Mouse (Mus musculus): ENCODE measurements around the gene Hdac8. TPM values are rescaled to one million over a fixed set of nuclear protein-coding genes. Genes with fewer than 3 reads are reported as not detected.

The Hdac8 gene
- polyA plus RNA-seq, 1 experiment: 1.5 TPM

- Histone ChIP-seq H3K4me1 (ENCODE audit: control insufficient read depth, insufficient read depth, insufficient read length, low read length) (peaks cover 1% of the 10 kb centered on the region; the same call in 1 of the 2 replicates), H3K27ac (ENCODE audit: insufficient read depth, low read depth, low read length) (no peak overlapping the region), H3K27me3 (ENCODE audit: control insufficient read depth, insufficient read depth, low read length) (no peaks in the 10 kb centered on the region), H3K4me3 (ENCODE audit: low read depth, low read length) (no peak overlapping the region), H3K36me3 (ENCODE audit: control insufficient read depth, insufficient read depth, low read length) (no peaks in the 10 kb centered on the region)
- TF ChIP-seq POLR2A (IDR thresholded peaks at IDR 0.05; ENCODE audit: low read depth, low read length) (no peak), CTCF (IDR thresholded peaks at IDR 0.05; ENCODE audit: extremely low read depth, insufficient read length, insufficient replicate concordance, low read depth, low read length) (no peak)
- WGBS: 87% methylated on average over 3 of the region's 3 CpGs
Measured at GRCm38 (mm10) chrX:102478481-102478880, 26.7 kb downstream of the Hdac8 start.

- TF ChIP-seq CTCF (IDR thresholded peaks at IDR 0.05; ENCODE audit: extremely low read depth, insufficient read length, insufficient replicate concordance, low read depth, low read length) (no peak), POLR2A (IDR thresholded peaks at IDR 0.05; ENCODE audit: low read depth, low read length) (no peak)
- H3K36me3 ChIP-seq (ENCODE audit: control insufficient read depth, insufficient read depth, low read length): no peaks in the 10 kb centered on the region
- WGBS: 39% methylated on average over 3 of the region's 3 CpGs
- no peaks in the 10 kb centered on the region for H3K4me1 ChIP-seq (ENCODE audit: control insufficient read depth, insufficient read depth, insufficient read length, low read length)
- H3K27ac ChIP-seq (ENCODE audit: insufficient read depth, low read depth, low read length): no peak overlapping the region
- no peaks in the 10 kb centered on the region for H3K27me3 ChIP-seq (ENCODE audit: control insufficient read depth, insufficient read depth, low read length)
- H3K4me3 ChIP-seq (ENCODE audit: low read depth, low read length): no peak overlapping the region
Measured at GRCm38 (mm10) chrX:102476784-102477183, 28.4 kb downstream of the Hdac8 start.

- no peaks in the 10 kb centered on the region for H3K36me3 ChIP-seq (ENCODE audit: control insufficient read depth, insufficient read depth, low read length)
- no peaks in the 10 kb centered on the region for H3K4me1 ChIP-seq (ENCODE audit: control insufficient read depth, insufficient read depth, insufficient read length, low read length)
- whole genome bisulfite sequencing: 89% methylated on average over 5 of the region's 5 CpGs
- TF ChIP-seq POLR2A (IDR thresholded peaks at IDR 0.05; ENCODE audit: low read depth, low read length) (no peak), CTCF (IDR thresholded peaks at IDR 0.05; ENCODE audit: extremely low read depth, insufficient read length, insufficient replicate concordance, low read depth, low read length) (no peak)
- no peaks in the 10 kb centered on the region for H3K27me3 ChIP-seq (ENCODE audit: control insufficient read depth, insufficient read depth, low read length)
- no peak overlapping the region for H3K27ac ChIP-seq (ENCODE audit: insufficient read depth, low read depth, low read length)
- H3K4me3 ChIP-seq (ENCODE audit: low read depth, low read length): no peak overlapping the region
Measured at GRCm38 (mm10) chrX:102475555-102475954, 29.6 kb downstream of the Hdac8 start.

GRCm38 (mm10) chrX:102418343-102419127 lies 86.6 kb downstream of the Hdac8 start:
- Histone ChIP-seq H3K36me3 (ENCODE audit: control insufficient read depth, insufficient read depth, low read length) (no peaks in the 10 kb centered on the region), H3K27me3 (ENCODE audit: control insufficient read depth, insufficient read depth, low read length) (no peaks in the 10 kb centered on the region), H3K4me3 (ENCODE audit: low read depth, low read length) (no peak overlapping the region), H3K27ac (ENCODE audit: insufficient read depth, low read depth, low read length) (no peak overlapping the region), H3K4me1 (ENCODE audit: control insufficient read depth, insufficient read depth, insufficient read length, low read length) (no peaks in the 10 kb centered on the region)
- WGBS: 83% methylated on average over 8 of the region's 8 CpGs
- no peak for TF ChIP-seq POLR2A (IDR thresholded peaks at IDR 0.05; ENCODE audit: low read depth, low read length)
- no peak for TF ChIP-seq CTCF (IDR thresholded peaks at IDR 0.05; ENCODE audit: extremely low read depth, insufficient read length, insufficient replicate concordance, low read depth, low read length)

- no peaks in the 10 kb centered on the region for H3K27me3 ChIP-seq (ENCODE audit: control insufficient read depth, insufficient read depth, low read length)
- no peaks in the 10 kb centered on the region for H3K4me1 ChIP-seq (ENCODE audit: control insufficient read depth, insufficient read depth, insufficient read length, low read length)
- no peak overlapping the region for H3K27ac ChIP-seq (ENCODE audit: insufficient read depth, low read depth, low read length)
- no peaks in the 10 kb centered on the region for H3K36me3 ChIP-seq (ENCODE audit: control insufficient read depth, insufficient read depth, low read length)
- 75% methylated on average over 4 of the region's 4 CpGs for WGBS
- H3K4me3 ChIP-seq (ENCODE audit: low read depth, low read length): no peak overlapping the region
- TF ChIP-seq CTCF (IDR thresholded peaks at IDR 0.05; ENCODE audit: extremely low read depth, insufficient read length, insufficient replicate concordance, low read depth, low read length): no peak
- TF ChIP-seq POLR2A (IDR thresholded peaks at IDR 0.05; ENCODE audit: low read depth, low read length): no peak
Measured at GRCm38 (mm10) chrX:102416972-102417371, 88.2 kb downstream of the Hdac8 start.

- TF ChIP-seq CTCF (IDR thresholded peaks at IDR 0.05; ENCODE audit: extremely low read depth, insufficient read length, insufficient replicate concordance, low read depth, low read length) (no peak), POLR2A (IDR thresholded peaks at IDR 0.05; ENCODE audit: low read depth, low read length) (no peak)
- 83% methylated on average over 4 of the region's 4 CpGs for WGBS
- Histone ChIP-seq H3K4me1 (ENCODE audit: control insufficient read depth, insufficient read depth, insufficient read length, low read length) (no peaks in the 10 kb centered on the region), H3K27me3 (ENCODE audit: control insufficient read depth, insufficient read depth, low read length) (no peaks in the 10 kb centered on the region), H3K27ac (ENCODE audit: insufficient read depth, low read depth, low read length) (no peak overlapping the region), H3K4me3 (ENCODE audit: low read depth, low read length) (no peak overlapping the region), H3K36me3 (ENCODE audit: control insufficient read depth, insufficient read depth, low read length) (no peaks in the 10 kb centered on the region)
Measured at GRCm38 (mm10) chrX:102416386-102416785, 88.8 kb downstream of the Hdac8 start.

GRCm38 (mm10) chrX:102384765-102385164 lies 120.4 kb downstream of the Hdac8 start:
- Histone ChIP-seq H3K27ac (ENCODE audit: insufficient read depth, low read depth, low read length) (no peak overlapping the region), H3K4me3 (ENCODE audit: low read depth, low read length) (no peak overlapping the region), H3K4me1 (ENCODE audit: control insufficient read depth, insufficient read depth, insufficient read length, low read length) (no peaks in the 10 kb centered on the region), H3K27me3 (ENCODE audit: control insufficient read depth, insufficient read depth, low read length) (no peaks in the 10 kb centered on the region), H3K36me3 (ENCODE audit: control insufficient read depth, insufficient read depth, low read length) (no peaks in the 10 kb centered on the region)
- TF ChIP-seq POLR2A (IDR thresholded peaks at IDR 0.05; ENCODE audit: low read depth, low read length): no peak
- TF ChIP-seq CTCF (IDR thresholded peaks at IDR 0.05; ENCODE audit: extremely low read depth, insufficient read length, insufficient replicate concordance, low read depth, low read length): no peak
- WGBS: 76% methylated on average over 3 of the region's 3 CpGs

Data from small intestine, adult 2 months (tissue).